Mouse (Mus musculus) kidney, embryonic 15.5 days (tissue): ENCODE results near the gene Pou4f2. TPM values are rescaled to one million over a fixed set of nuclear protein-coding genes. Genes with fewer than 3 reads are reported as not detected.

ENCODE experiments used
- ATAC-seq: fragments of 200-750 bp; cut with Nextera tagmentation; replicated peaks from 2 replicates; pipeline ENCODE4 v1.8.0; 2017; ENCODE audit warnings: moderate TSS enrichment; ENCODE audit not compliant: low FRiP score
- H3K27ac ChIP-seq: fragments of 300-500 bp; sonication (generic); 2 replicates; pipeline ENCODE4 v1.5.1; 2015; ENCODE audit warnings: mild to moderate bottlenecking, inconsistent platforms
- H3K27me3 ChIP-seq: fragments of 300-500 bp; sonication (generic); 2 replicates; pipeline ENCODE4 v1.6.1; 2015; ENCODE audit warnings: inconsistent platforms
- H3K36me3 ChIP-seq: fragments of 300-500 bp; sonication (generic); 2 replicates; pipeline ENCODE4 v1.6.1; 2015; ENCODE audit warnings: inconsistent platforms
- H3K4me1 ChIP-seq: fragments of 300-500 bp; sonication (generic); 2 replicates; pipeline ENCODE4 v1.6.1; 2015; ENCODE audit warnings: inconsistent platforms
- H3K4me2 ChIP-seq: fragments of 300-500 bp; sonication (generic); 2 replicates; pipeline ENCODE4 v1.6.1; 2015; ENCODE audit warnings: moderate library complexity, mild to moderate bottlenecking, inconsistent platforms
- H3K4me3 ChIP-seq: fragments of 300-500 bp; sonication (generic); replicated peaks from 2 replicates; pipeline ENCODE4 v1.5.1; 2015; ENCODE audit warnings: mild to moderate bottlenecking, inconsistent platforms
- H3K9ac ChIP-seq: fragments of 300-500 bp; sonication (generic); 2 replicates; pipeline ENCODE4 v1.6.1; 2015; ENCODE audit warnings: mild to moderate bottlenecking, inconsistent platforms
- H3K9me3 ChIP-seq: fragments of 300-500 bp; sonication (generic); replicated peaks from 2 replicates; pipeline ENCODE4 v1.6.1; 2016; ENCODE audit warnings: inconsistent platforms
- WGBS: fragments of 180-500 bp; shearing (Covaris S2); methylation state at CpG from one replicate; pipeline ENCODE4 v1.1.7; 2015; ENCODE audit warnings: mixed read lengths; 5-methylcytosine and 5-hydroxymethylcytosine counted together
- polyA plus RNA-seq: library from polyadenylated mRNA; unstranded; fragments of >200 nt; fragmentation: Nextera tagmentation; extraction: Ambion mirVana; gene quantifications from 2 replicates; pipeline ENCODE4 v1.2.1, GENCODE M21; 2015

Pou4f2 gene
- polyA plus RNA-seq = not detected in 2 replicates

DNA sequence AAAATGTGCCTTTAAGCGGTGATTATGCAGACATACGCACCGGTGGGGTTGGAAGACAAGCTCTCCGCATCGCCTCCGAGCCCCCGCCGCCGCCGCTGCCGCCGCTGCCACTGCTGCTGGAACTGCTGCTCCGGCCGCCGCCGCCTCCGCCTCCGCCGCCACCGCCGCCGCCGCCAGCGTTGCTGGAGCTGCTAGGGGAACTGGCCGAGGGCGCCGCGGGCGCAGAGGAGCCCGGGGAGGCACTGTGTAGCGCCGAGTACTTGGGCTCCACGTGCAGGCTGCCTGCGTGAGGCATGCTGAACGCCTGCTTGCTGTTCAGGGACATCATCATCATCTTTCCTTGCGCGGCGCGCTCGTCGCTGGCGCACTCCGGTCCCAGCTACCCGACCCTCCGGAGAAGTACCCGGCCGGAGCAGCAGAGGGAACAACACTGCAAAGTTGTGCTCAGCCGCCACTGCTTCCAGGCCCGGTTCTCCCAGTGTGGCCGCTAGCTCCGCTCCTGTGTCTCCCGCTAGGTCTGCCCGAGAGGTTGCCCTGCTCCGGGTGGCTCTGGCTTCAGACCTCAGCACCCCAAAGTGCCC, at the start of gene Pou4f2:
Gene Pou4f2, minus strand, starts transcription at position 575 of the 581 bp plus-strand sequence.
- H3K9ac ChIP-seq = no peak within 1 kb of the TSS
- no peaks in the 10 kb centered on the region for H3K9me3 ChIP-seq
- peak within 1 kb of the TSS; percentile 43 for H3K4me3 ChIP-seq
- peak within 1 kb of the TSS; percentile 77 for H3K4me2 ChIP-seq
- 1% methylated on average over 44 of the region's 54 CpGs for WGBS
- peak; percentile 54 for ATAC-seq
- H3K27ac ChIP-seq = no peak within 1 kb of the TSS
- H3K4me1 ChIP-seq = peaks cover 31% of the 10 kb centered on the region
- no peaks in the 10 kb centered on the region for H3K36me3 ChIP-seq
- H3K27me3 ChIP-seq = peaks cover 96% of the 10 kb centered on the region

DNA sequence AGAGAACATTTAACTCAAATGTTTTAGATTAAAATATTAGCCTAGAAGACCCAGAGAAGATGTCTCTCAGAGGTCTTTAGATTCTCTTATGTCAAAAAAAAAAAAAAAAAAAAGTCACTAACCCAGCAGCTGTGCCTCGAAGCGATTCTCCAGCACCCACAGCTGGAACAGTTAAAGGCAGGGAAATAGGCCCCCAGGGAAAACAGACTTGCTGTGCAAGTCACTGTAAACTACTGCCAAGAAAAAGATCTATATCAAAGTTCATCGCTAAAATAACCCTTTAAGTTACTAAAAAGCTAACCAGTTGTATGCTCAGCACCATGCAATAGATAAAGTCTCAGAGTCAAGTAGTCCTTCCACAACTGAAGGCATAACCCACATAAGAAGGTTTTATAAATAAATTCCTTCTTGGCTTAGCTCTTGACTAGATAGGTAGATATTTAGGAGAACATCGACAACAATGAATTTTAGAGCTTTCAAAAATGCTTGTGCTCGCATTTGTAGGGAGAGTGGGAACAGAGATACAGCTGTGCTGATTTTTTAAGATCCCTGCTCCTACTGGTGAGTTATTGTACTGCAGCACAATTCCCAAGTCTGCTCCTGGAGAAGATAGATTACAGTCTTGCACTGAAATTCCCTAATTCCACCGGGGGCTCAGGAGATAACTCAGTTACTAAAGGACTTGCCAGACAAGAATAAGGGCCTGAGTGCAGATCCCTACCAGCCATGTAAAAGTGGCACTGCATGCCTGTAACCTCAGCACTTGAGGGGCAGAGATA, 40.8 kb upstream of the Pou4f2 start:
- Histone ChIP-seq H3K9ac (no peak overlapping the region), H3K27ac (no peak overlapping the region), H3K4me2 (no peak overlapping the region), H3K9me3 (no peaks in the 10 kb centered on the region), H3K4me3 (no peak overlapping the region), H3K4me1 (no peaks in the 10 kb centered on the region), H3K36me3 (no peaks in the 10 kb centered on the region), H3K27me3 (no peaks in the 10 kb centered on the region)
- 44% methylated on average over 6 of the region's 6 CpGs for WGBS
- no peak for ATAC-seq

DNA sequence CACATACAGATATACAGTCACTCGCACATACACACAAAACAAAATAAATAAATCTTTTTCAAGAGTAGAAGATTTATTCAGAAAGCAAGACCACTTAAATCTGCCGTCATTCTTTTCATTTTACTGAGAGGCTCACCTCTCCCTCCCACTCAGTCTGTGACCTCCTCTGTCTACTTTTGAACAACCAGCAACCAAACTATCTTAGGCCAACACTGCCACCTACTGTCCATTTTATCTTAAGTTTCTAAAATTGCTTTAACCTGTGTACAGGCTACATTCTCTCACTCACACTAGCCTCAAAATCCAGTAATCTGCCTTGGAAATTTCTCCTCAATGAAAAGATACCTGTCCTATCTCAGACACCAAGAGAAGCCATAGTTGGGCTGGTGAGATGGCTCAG, 31.4 kb upstream of the Pou4f2 start:
- 76% methylated on average over 2 of the region's 2 CpGs for WGBS
- ATAC-seq = no peak
- Histone ChIP-seq H3K9ac (no peak overlapping the region), H3K36me3 (no peaks in the 10 kb centered on the region), H3K4me3 (no peak overlapping the region), H3K4me2 (no peak overlapping the region), H3K27me3 (no peaks in the 10 kb centered on the region), H3K9me3 (no peaks in the 10 kb centered on the region), H3K4me1 (no peaks in the 10 kb centered on the region), H3K27ac (no peak overlapping the region)

DNA sequence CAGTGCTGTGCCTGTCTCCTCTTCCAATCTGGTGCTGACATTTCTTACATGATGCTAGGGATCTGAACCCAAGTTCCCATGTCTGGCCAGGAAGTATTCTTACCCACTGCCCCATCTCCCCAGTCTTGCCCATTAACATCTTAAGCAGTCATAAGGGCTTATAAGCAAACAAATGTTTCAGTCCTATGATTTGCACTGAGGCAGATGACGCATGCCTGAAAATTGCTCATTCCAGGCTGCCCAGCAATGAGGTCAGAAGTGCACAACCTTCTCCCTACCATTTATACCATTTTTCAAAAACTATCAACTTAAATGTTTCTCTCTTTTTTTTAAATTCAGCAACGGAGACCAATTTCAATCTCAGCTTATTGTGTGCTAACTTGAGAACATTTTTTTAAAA, 27.5 kb upstream of the Pou4f2 start:
- H3K4me1 ChIP-seq = no peaks in the 10 kb centered on the region
- no peaks in the 10 kb centered on the region for H3K9me3 ChIP-seq
- no peak overlapping the region for H3K4me2 ChIP-seq
- H3K4me3 ChIP-seq = no peak overlapping the region
- no peak for ATAC-seq
- H3K27ac ChIP-seq = no peak overlapping the region
- WGBS = 80% methylated on average over 2 of the region's 2 CpGs
- no peak overlapping the region for H3K9ac ChIP-seq
- H3K36me3 ChIP-seq = no peaks in the 10 kb centered on the region
- no peaks in the 10 kb centered on the region for H3K27me3 ChIP-seq

DNA sequence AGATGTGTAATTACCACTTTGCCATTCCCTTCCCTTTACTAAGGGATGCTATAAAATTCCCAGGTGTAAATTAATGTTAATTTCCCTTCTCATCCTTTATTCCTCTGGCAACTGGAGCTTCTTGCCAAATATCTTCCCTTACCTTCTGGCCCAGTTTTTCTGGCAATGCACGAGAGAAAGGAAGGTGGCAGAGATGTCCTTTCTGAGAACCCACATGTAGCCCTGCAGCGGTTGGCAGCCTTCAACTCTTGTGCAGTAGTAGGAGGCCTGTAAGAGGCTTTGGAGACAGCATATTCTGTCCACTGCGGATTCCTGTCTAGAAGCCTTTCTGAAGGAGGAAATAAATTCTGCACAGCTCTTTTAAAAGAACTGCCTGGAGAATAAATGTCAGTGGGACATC, 20.0 kb upstream of the Pou4f2 start:
- no peak for ATAC-seq
- H3K36me3 ChIP-seq = no peaks in the 10 kb centered on the region
- no peak overlapping the region for H3K9ac ChIP-seq
- no peaks in the 10 kb centered on the region for H3K4me1 ChIP-seq
- no peak overlapping the region for H3K27ac ChIP-seq
- no peak overlapping the region for H3K4me3 ChIP-seq
- H3K9me3 ChIP-seq = no peaks in the 10 kb centered on the region
- H3K4me2 ChIP-seq = no peak overlapping the region
- WGBS = 67% methylated on average over 3 of the region's 3 CpGs
- H3K27me3 ChIP-seq = no peaks in the 10 kb centered on the region

DNA sequence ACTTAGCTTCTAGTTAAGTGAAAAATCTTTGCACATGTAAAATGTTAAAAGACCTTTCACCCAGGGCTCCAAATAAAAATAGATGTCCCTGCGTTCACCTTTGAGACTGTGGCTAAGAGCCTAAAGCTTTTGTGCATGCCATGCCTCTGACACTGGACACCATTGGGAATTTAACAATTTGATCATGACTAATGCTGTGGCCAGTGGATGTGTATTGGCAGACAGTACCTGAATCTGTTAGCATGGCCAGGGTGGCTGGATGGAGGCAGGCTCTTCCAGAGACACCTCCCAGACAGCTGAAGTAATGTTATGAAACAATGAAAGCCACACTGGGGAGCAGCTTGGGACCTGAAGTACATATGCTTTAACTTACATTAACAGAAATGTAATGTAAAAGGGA, 6.3 kb upstream of the Pou4f2 start:
- H3K36me3 ChIP-seq = no peaks in the 10 kb centered on the region
- no peak overlapping the region for H3K4me3 ChIP-seq
- H3K4me2 ChIP-seq = no peak overlapping the region
- 78% methylated on average over 1 of the region's 1 CpGs for WGBS
- ATAC-seq = no peak
- peaks cover 4% of the 10 kb centered on the region for H3K4me1 ChIP-seq
- H3K27me3 ChIP-seq = peaks cover 71% of the 10 kb centered on the region
- H3K27ac ChIP-seq = no peak overlapping the region
- H3K9me3 ChIP-seq = no peaks in the 10 kb centered on the region
- no peak overlapping the region for H3K9ac ChIP-seq

DNA sequence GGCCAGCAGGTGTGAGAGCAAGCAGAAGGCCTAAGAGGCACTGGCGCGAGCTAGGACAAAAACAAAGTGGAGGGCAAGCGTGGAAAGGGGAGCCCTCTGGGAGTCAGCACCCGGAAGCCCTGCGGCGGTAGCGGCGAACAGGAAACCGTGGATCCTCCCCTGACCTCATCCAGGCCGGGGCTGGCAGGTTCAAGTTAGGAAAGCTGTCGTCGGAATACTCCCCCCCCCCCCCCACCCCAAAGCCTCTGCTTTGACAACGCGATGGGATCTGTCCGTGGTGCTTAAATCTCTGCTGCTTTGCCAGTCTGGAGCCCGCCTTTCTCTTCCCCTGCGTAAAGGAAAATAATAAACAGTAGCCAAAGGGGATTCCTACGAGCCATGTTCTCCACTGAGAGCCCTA, 1.7 kb upstream of the Pou4f2 start:
- Histone ChIP-seq H3K27ac (no peak overlapping the region), H3K36me3 (no peaks in the 10 kb centered on the region), H3K27me3 (peaks cover 97% of the 10 kb centered on the region), H3K9me3 (no peaks in the 10 kb centered on the region), H3K4me1 (peaks cover 31% of the 10 kb centered on the region), H3K4me2 (peak overlapping the region; percentile 47), H3K4me3 (peak overlapping the region; percentile 21), H3K9ac (no peak overlapping the region)
- under 1% methylated on average over 18 of the region's 18 CpGs for WGBS
- peak; percentile 17; the same call in 1 of the 2 replicates for ATAC-seq

DNA sequence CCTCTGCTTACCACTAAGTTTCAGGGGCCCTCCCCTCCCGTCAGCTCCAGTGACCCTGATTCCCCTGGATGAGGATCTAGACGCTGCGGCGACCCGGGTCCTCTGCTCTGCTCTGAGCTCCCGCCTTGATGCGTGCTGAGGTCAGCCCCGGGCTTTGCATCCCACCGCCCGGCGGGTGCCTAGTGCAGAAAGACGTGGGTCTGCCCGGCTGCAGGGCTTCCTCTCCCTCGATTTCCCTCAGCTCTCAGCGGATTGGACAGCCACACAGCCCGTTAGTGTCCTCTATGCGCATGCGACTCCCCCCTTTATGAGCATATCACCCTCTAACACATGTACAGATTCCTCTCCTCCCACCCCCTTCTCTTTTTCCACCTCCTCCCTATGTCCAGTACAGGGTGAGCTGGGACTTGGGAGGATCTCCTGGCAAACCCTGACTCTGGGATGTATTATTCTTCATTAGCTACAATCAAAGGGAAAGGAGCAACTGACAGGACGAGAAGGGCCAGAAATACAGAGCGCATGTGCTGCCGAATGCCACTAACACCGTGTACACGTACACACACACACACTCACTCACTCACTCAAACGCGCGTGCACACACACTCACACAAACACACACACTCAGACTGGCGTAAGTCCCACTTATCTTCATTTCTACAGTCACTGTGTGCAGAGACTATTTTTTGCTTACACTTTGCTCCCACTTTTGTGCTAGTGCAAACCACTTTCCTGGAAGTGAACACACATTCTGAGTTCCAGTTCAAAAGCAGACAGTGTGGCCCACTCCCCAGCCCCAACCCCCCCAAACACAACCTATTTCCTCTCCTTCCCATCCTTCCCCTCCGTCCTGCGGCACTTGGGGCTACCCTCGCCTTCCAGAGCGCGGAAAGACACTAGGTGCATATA, 948 bp upstream of the Pou4f2 start:
- Histone ChIP-seq H3K27me3 (peaks cover 96% of the 10 kb centered on the region), H3K4me2 (peak overlapping the region; percentile 77), H3K9ac (no peak overlapping the region), H3K36me3 (no peaks in the 10 kb centered on the region), H3K4me3 (peak overlapping the region; percentile 43), H3K9me3 (no peaks in the 10 kb centered on the region), H3K4me1 (peaks cover 31% of the 10 kb centered on the region), H3K27ac (no peak overlapping the region)
- no peak for ATAC-seq
- WGBS = 2% methylated on average over 32 of the region's 32 CpGs

DNA sequence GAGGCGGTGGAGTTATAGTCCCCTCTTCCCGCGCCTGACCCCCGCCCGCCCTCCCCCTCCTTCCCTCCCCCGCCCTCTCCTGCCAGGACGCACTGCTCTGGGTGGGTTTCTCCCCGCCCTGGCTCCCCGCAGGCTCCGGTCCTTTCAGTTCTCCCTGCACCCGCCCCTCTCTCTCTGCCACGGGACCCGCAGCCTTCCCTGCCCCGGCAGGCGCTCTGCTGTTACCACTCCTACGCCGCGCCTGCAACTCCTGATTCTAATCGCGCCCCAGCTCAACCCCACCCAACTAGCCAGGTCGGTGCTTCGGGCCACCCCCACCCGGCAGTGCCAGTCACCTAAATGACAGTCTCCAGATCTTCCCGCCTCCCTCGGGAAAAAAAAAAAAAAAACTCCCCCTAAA, 216 bp upstream of the Pou4f2 start:
- Histone ChIP-seq H3K4me1 (peaks cover 31% of the 10 kb centered on the region), H3K9me3 (no peaks in the 10 kb centered on the region), H3K27me3 (peaks cover 96% of the 10 kb centered on the region), H3K4me2 (peak overlapping the region; percentile 77), H3K27ac (no peak overlapping the region), H3K36me3 (no peaks in the 10 kb centered on the region), H3K4me3 (peak overlapping the region; percentile 43), H3K9ac (no peak overlapping the region)
- peak; percentile 30; the same call in 1 of the 2 replicates for ATAC-seq
- WGBS = 2% methylated on average over 18 of the region's 25 CpGs

DNA sequence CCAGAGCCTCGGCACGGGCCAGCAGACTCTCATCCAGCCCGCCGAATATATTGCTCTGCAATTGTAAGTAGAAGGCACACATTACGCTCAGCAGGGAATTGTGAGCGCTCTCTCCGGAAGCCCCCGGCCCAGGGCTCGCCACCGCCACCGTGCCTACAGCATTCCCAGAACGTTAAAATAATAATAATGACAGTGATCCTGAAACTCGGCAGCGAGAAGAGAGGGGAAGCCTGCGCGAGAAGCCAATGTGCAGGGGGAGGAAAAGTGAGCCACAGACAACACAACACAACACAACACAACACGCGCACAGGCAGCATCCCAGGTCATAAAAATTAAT, 853 bp downstream of the Pou4f2 start:
- no peak for ATAC-seq
- peaks cover 31% of the 10 kb centered on the region for H3K4me1 ChIP-seq
- H3K9ac ChIP-seq = no peak overlapping the region
- H3K9me3 ChIP-seq = no peaks in the 10 kb centered on the region
- peak overlapping the region; percentile 43 for H3K4me3 ChIP-seq
- H3K27ac ChIP-seq = no peak overlapping the region
- H3K27me3 ChIP-seq = peaks cover 91% of the 10 kb centered on the region
- WGBS = 2% methylated on average over 18 of the region's 18 CpGs
- peak overlapping the region; percentile 77 for H3K4me2 ChIP-seq
- no peaks in the 10 kb centered on the region for H3K36me3 ChIP-seq

DNA sequence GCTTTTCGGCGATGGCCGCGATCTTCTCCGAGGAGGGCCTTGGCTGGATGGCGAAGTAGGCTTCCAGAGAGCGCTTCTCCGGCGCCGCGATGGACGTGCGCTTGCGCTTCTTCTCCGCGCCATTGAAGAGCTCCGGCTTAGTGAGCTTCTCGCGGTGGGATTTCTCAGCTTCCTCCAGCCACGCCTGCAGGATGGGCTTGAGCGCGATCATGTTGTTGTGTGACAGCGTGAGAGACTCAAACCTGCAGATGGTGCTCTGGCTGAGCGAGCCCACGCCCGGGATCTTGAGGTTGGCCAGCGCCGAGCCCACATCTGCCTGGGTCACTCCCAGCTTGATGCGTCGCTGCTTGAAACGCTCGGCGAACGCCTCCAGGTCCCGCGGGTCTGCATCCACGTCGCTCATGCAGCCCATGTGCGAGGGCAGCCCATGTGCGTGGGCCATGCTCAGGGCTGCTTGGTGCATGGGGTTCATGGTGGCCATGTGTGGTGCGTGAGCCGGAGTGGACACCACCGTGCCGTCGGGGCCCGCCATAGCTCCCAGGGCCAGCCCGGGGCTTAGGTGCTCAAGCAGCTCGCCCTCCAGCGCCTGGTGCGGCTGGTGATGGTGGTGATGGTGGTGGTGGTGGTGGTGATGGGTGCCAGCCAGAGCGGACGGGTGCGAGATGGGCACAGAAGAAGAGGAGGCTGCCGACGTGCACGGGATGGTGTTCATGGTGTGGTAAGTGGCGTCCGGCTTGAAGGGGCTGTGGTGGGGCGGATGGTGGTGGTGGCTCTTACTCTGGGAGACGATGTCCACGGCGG, 1.4 kb downstream of the Pou4f2 start:
- H3K27ac ChIP-seq = no peak overlapping the region
- under 1% methylated on average over 62 of the region's 62 CpGs for WGBS
- ATAC-seq = 0 out of 2 replicates have a peak, but pooled peaks have one; percentile 17
- H3K9ac ChIP-seq = no peak overlapping the region
- peaks cover 91% of the 10 kb centered on the region for H3K27me3 ChIP-seq
- no peaks in the 10 kb centered on the region for H3K36me3 ChIP-seq
- no peaks in the 10 kb centered on the region for H3K9me3 ChIP-seq
- peak overlapping the region; percentile 77 for H3K4me2 ChIP-seq
- H3K4me1 ChIP-seq = peaks cover 31% of the 10 kb centered on the region
- peak overlapping the region; percentile 43 for H3K4me3 ChIP-seq
